Mouse (Mus musculus): Measurements from ENCODE around the gene Dnajb12.
"Not testable (repeated sequence)": the region's sequence is repeated elsewhere in the genome, so short reads cannot be mapped to it uniquely, and the experiment has no call there.

Dnajb12 gene

GRCm38 (mm10) chr10:59870038-59870437 lies 9.3 kb upstream of the Dnajb12 start:
- no peak for DNase-seq (ENCODE audit: low read depth, low spot score)

GRCm38 (mm10) chr10:59872651-59873050 lies 6.7 kb upstream of the Dnajb12 start:
- DNase-seq (ENCODE audit: low read depth, low spot score): not testable (repeated sequence)

- DNase-seq (ENCODE audit: low read depth, low spot score): no peak
These were observed 6.2 kb upstream of the Dnajb12 start for GRCm38 (mm10) chr10:59873206-59873605.

- DNase-seq (ENCODE audit: low read depth, low spot score): no peak
These were observed 5.7 kb upstream of the Dnajb12 start for GRCm38 (mm10) chr10:59873613-59874012.

GRCm38 (mm10) chr10:59875396-59875795 lies 4.0 kb upstream of the Dnajb12 start:
- DNase-seq (ENCODE audit: low read depth, low spot score): no peak

- not testable (repeated sequence) for DNase-seq (ENCODE audit: low read depth, low spot score)
These were observed 2.7 kb upstream of the Dnajb12 start for GRCm38 (mm10) chr10:59876698-59877097.

GRCm38 (mm10) chr10:59877421-59878117 lies 1.8 kb upstream of the Dnajb12 start:
- no peak for DNase-seq (ENCODE audit: low read depth, low spot score)

- no peak for DNase-seq (ENCODE audit: low read depth, low spot score)
These were observed 533 bp upstream of the Dnajb12 start for GRCm38 (mm10) chr10:59878823-59879222.

GRCm38 (mm10) chr10:59880029-59880386 lies 652 bp downstream of the Dnajb12 start:
- no peak for DNase-seq (ENCODE audit: low read depth, low spot score)

- DNase-seq (ENCODE audit: low read depth, low spot score): no peak
These were observed 1.5 kb downstream of the Dnajb12 start for GRCm38 (mm10) chr10:59880837-59881236.

GRCm38 (mm10) chr10:59884327-59885173 lies 5.2 kb downstream of the Dnajb12 start:
- DNase-seq (ENCODE audit: low read depth, low spot score): no peak

- no peak for DNase-seq (ENCODE audit: low read depth, low spot score)
These were observed 6.1 kb downstream of the Dnajb12 start for GRCm38 (mm10) chr10:59885174-59886080.

- no peak for DNase-seq (ENCODE audit: low read depth, low spot score)
These were observed 6.7 kb downstream of the Dnajb12 start for GRCm38 (mm10) chr10:59886081-59886466.

GRCm38 (mm10) chr10:59887432-59887831 lies 8.1 kb downstream of the Dnajb12 start:
- no peak for DNase-seq (ENCODE audit: low read depth, low spot score)

- DNase-seq (ENCODE audit: low read depth, low spot score): no peak
These were observed 10.0 kb downstream of the Dnajb12 start for GRCm38 (mm10) chr10:59889339-59889738.

GRCm38 (mm10) chr10:59889953-59890751 lies 10.8 kb downstream of the Dnajb12 start:
- DNase-seq (ENCODE audit: low read depth, low spot score): no peak

- peak; percentile 63 for DNase-seq (ENCODE audit: low read depth, low spot score)
These were observed 13.6 kb downstream of the Dnajb12 start for GRCm38 (mm10) chr10:59892977-59893376.

- DNase-seq (ENCODE audit: low read depth, low spot score): no peak
These were observed 15.2 kb downstream of the Dnajb12 start for GRCm38 (mm10) chr10:59894251-59895160.

GRCm38 (mm10) chr10:59895460-59896186 lies 16.3 kb downstream of the Dnajb12 start:
- DNase-seq (ENCODE audit: low read depth, low spot score): no peak

Measured in brain, embryonic 18.5 days (tissue).